Comparison of ENCODE assay signal across 8 mouse cellular contexts in the genomic region with DNA sequence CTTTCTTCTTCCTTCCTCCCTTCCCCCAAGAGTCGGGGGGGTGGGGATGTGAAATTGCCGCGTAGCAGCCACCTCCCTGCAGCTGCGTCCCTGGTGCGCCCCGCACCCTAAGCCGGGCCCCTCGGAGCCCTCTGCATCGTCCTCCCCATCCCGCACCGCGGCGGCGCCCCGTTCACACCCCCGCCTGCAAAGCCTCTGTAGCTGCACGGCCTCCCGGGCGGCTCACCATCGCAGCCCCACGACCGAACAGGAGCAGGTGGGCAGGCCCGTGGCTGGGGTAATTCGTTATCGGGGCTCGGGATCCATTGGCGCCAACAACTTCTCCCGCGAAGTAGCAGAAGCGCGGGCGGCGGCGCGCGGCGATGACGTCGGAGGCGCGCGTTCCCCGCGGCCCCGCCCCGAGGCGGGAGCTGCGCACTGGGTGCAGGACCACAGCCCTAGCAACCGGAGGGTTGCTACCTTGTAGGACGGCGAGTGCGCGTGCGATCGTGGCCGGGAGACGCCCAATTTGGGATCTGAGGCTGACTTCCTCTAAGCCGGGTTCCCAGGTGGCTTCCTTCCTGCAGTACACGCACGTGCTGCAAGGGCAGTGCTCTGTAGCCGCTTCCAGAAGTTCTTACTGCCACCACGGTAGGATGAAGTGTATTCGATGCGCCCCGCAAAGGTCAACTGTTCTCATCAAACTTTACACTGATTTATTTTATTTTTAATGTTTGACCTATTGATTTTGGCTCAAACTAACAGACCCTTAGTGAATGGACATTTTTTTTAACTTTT. TPM values are rescaled to one million over a fixed set of nuclear protein-coding genes. Genes with fewer than 3 reads are reported as not detected.
DNase-seq lines count a peak whose midpoint lies in the region; ATAC-seq and TF ChIP-seq lines count a peak whose summit lies in the region.

A gene (minus strand): TSS at position 373 of the 777 bp plus-strand sequence.

- H3K4me3 ChIP-seq in embryonic facial prominence, embryonic 14.5 days (ENCODE audit: low read depth, low read length) = peak within 1 kb of the TSS; percentile 92
- peak within 1 kb of the TSS; percentile 86 for H3K4me3 ChIP-seq in heart, adult 2 months
- peak within 1 kb of the TSS; percentile 93 for H3K4me3 ChIP-seq in limb, embryonic 13.5 days
- peak within 1 kb of the TSS; percentile 79 for H3K4me3 ChIP-seq in midbrain, embryonic 16.5 days (ENCODE audit: low read depth, low read length)

- DNase-seq in 3T3-L1 (ENCODE audit: low read depth, low spot score) = peak; percentile 93
- peak; percentile 68 to 73 for DNase-seq in adrenal gland, postnatal 4 days (ENCODE audit: low spot score in 2 of 2)
- peak; percentile 95 for DNase-seq in embryonic facial prominence, embryonic 14.5 days (ENCODE audit: low spot score)
- peak; percentile 93 for DNase-seq in heart, adult 2 months
- DNase-seq in kidney, adult 8-10 months = peak; percentile 82 to 88
- DNase-seq in spleen, postnatal 10 days (ENCODE audit: low spot score in 2 of 2) = peak; percentile 82 to 90

- TF ChIP-seq CTCF in heart, adult 2 months (IDR thresholded peaks at IDR 0.05) = no peak

- intact Hi-C loops in heart, adult 2 months (cut with DNase I) = loop anchor here (1.0 to 10.0 kb wide), 3 partner anchors 56 to 362 kb away; a partner anchor contains a TSS

- H3K9ac ChIP-seq in embryonic facial prominence, embryonic 14.5 days (ENCODE audit: low read depth, low read length) = peak within 1 kb of the TSS; percentile 93
- peak within 1 kb of the TSS; percentile 91 for H3K9ac ChIP-seq in heart, adult 2 months (ENCODE audit: low read depth, low read length)
- H3K9ac ChIP-seq in limb, embryonic 13.5 days = peak within 1 kb of the TSS; percentile 92
- H3K9ac ChIP-seq in midbrain, embryonic 16.5 days (ENCODE audit: low read depth, low read length) = peak within 1 kb of the TSS; percentile 68

- H3K36me3 ChIP-seq in embryonic facial prominence, embryonic 14.5 days (ENCODE audit: control insufficient read depth, insufficient read depth, low read length) = peaks cover 10% of the 10 kb centered on the region; the same call in 1 of the 2 replicates
- no peaks in the 10 kb centered on the region for H3K36me3 ChIP-seq in heart, adult 2 months (ENCODE audit: control insufficient read depth, insufficient read depth, low read length)
- H3K36me3 ChIP-seq in limb, embryonic 13.5 days = peaks cover 22% of the 10 kb centered on the region
- H3K36me3 ChIP-seq in midbrain, embryonic 16.5 days (ENCODE audit: control insufficient read depth, insufficient read depth, low read length) = no peaks in the 10 kb centered on the region

- under 1% methylated on average over 44 of the region's 65 CpGs for WGBS in embryonic facial prominence, embryonic 14.5 days
- WGBS in heart, adult 2 months = under 1% methylated on average over 65 of the region's 65 CpGs
- WGBS in limb, embryonic 13.5 days = under 1% methylated on average over 65 of the region's 65 CpGs
- under 1% methylated on average over 65 of the region's 65 CpGs for WGBS in midbrain, embryonic 16.5 days

- peak; percentile 56 for TF ChIP-seq POLR2A in heart, adult 2 months (IDR thresholded peaks at IDR 0.05; ENCODE audit: insufficient read depth, low read depth, low read length)

- no peaks in the 10 kb centered on the region for H3K27me3 ChIP-seq in embryonic facial prominence, embryonic 14.5 days (replicated peaks; ENCODE audit: control insufficient read depth, insufficient read depth, low read length)
- H3K27me3 ChIP-seq in heart, adult 2 months (ENCODE audit: control insufficient read depth, insufficient read depth, low read length) = no peaks in the 10 kb centered on the region
- H3K27me3 ChIP-seq in limb, embryonic 13.5 days = no peaks in the 10 kb centered on the region
- no peaks in the 10 kb centered on the region for H3K27me3 ChIP-seq in midbrain, embryonic 16.5 days (ENCODE audit: control insufficient read depth, insufficient read depth, low read depth, low read length)

- peak; percentile 43; the same call in 1 of the 2 replicates for TF ChIP-seq EP300 in heart, adult 2 months (IDR thresholded peaks at IDR 0.05; ENCODE audit: insufficient read depth, low read depth, low read length)

- H3K4me2 ChIP-seq in embryonic facial prominence, embryonic 14.5 days (ENCODE audit: low read depth, low read length) = peak within 1 kb of the TSS; percentile 59
- peak within 1 kb of the TSS; percentile 83 for H3K4me2 ChIP-seq in limb, embryonic 13.5 days (replicated peaks)
- H3K4me2 ChIP-seq in midbrain, embryonic 16.5 days (ENCODE audit: low read length) = peak within 1 kb of the TSS; percentile 69

- peaks cover 1% of the 10 kb centered on the region; the same call in 1 of the 2 replicates for H3K79me2 ChIP-seq in heart, adult 2 months (replicated peaks; ENCODE audit: control insufficient read depth, insufficient read depth, low read length)

- peak; percentile 99 for ATAC-seq in embryonic facial prominence, embryonic 14.5 days (ENCODE audit: low read depth)
- peak; percentile 99 for ATAC-seq in limb, embryonic 13.5 days (ENCODE audit: low FRiP score, low read depth)
- ATAC-seq in midbrain, embryonic 16.5 days = peak; percentile 98

- no peaks in the 10 kb centered on the region for H3K9me3 ChIP-seq in embryonic facial prominence, embryonic 14.5 days (ENCODE audit: control insufficient read depth, low read length)
- peaks cover 4% of the 10 kb centered on the region; the same call in 1 of the 2 replicates for H3K9me3 ChIP-seq in limb, embryonic 13.5 days
- no peaks in the 10 kb centered on the region for H3K9me3 ChIP-seq in midbrain, embryonic 16.5 days (replicated peaks; ENCODE audit: control insufficient read depth, low read length, poor library complexity, severe bottlenecking)

- H3K4me1 ChIP-seq in embryonic facial prominence, embryonic 14.5 days (ENCODE audit: control insufficient read depth, insufficient read depth, low read length) = peaks cover 9% of the 10 kb centered on the region
- 0 out of 2 replicates have a peak, but pooled peaks cover 1% of the 10 kb centered on the region for H3K4me1 ChIP-seq in heart, adult 2 months (ENCODE audit: control insufficient read depth, insufficient read depth, low read length)
- peaks cover 12% of the 10 kb centered on the region for H3K4me1 ChIP-seq in limb, embryonic 13.5 days
- H3K4me1 ChIP-seq in midbrain, embryonic 16.5 days (ENCODE audit: control insufficient read depth, insufficient read depth, low read length) = peaks cover 4% of the 10 kb centered on the region; the same call in 1 of the 2 replicates

- peak within 1 kb of the TSS; percentile 90 for H3K27ac ChIP-seq in embryonic facial prominence, embryonic 14.5 days (replicated peaks; ENCODE audit: low read depth, low read length)
- peak within 1 kb of the TSS; percentile 67 for H3K27ac ChIP-seq in heart, adult 2 months
- peak within 1 kb of the TSS; percentile 81 for H3K27ac ChIP-seq in limb, embryonic 13.5 days
- peak within 1 kb of the TSS; percentile 35; the same call in 1 of the 2 replicates for H3K27ac ChIP-seq in midbrain, embryonic 16.5 days (ENCODE audit: low read length)

RNA-seq across cellular contexts. Expression of the gene that starts here (rescaled TPM):
- total RNA-seq in adrenal gland, postnatal 4 days (2021) = 10 to 100 TPM; 62.5 to 72.1 TPM
- polyA plus RNA-seq in embryonic facial prominence, embryonic 14.5 days (2014; fragmentation: Nextera tagmentation; extraction: Ambion mirVana) = 84.2 and 84.8 TPM in 2 replicates
- total RNA-seq in heart, adult 2 months (2021) = 10 to 100 TPM; 31.9 to 38.2 TPM
- polyA plus RNA-seq in heart, adult 2 months (2012; rRNA removed) = 8.4 and 11.5 TPM in 2 replicates
- polyA plus RNA-seq in limb, embryonic 13.5 days (2015; fragmentation: Nextera tagmentation; extraction: Ambion mirVana) = 120 and 125 TPM in 2 replicates
- 26.5 and 29.2 TPM in 2 replicates for polyA plus RNA-seq in midbrain, embryonic 16.5 days (2015; fragmentation: Nextera tagmentation; extraction: Ambion mirVana)

Comparison
In these comparisons a context has a peak if more than half of its experiments do, and no peak if none do; other contexts are left out.
1. Peak in every context shown above with its lines: DNase-seq, ATAC-seq, H3K4me3 ChIP-seq and H3K27ac ChIP-seq.
2. H3K27ac ChIP-seq: peak in every context shown above with its lines; median percentile 90 in embryonic facial prominence, embryonic 14.5 days; 81 in limb, embryonic 13.5 days; 67 in heart, adult 2 months; 35 in midbrain, embryonic 16.5 days.